Mouse (Mus musculus) hematopoietic multipotent progenitor cell, adult 10-12 weeks (in vitro differentiated cells): ENCODE measurements around the gene Olfr164. TPM values are rescaled to one million over a fixed set of nuclear protein-coding genes. Genes with fewer than 3 reads are reported as not detected.

Experiments
- polyA plus RNA-seq: library from polyadenylated mRNA; stranded (reverse); fragments of >175 nt; gene quantifications from 2 replicates; pipeline ENCODE4 v1.2.3, GENCODE M21; 2012; ENCODE audit warnings: low replicate concordance

Olfr164 gene
- not detected in 2 replicates for polyA plus RNA-seq

DNA sequence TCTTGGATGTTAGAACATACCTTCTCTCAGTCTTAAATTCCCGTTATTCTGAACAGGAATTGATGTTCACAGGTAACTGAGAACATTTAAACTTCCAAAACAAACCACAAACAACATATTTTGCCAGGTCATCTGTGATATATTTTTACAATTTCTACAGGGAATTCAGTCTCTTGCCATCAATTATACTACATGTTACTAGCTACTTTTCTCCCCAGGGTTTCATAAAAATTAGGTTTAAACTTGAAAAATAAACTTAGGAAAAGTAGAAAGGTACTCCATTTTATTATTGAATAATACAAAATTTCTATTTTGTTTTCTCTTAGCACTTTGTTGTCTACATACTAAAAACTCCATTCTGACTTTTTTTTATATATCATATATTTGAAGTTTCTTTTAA, at the start of gene Olfr164:
Olfr164 (minus strand) TSS at position 101 of the 400 bp plus-strand sequence.

Other genes with a start within 250 kb of the Olfr164 start
- not detected in 2 replicates for gene Olfr165, start 109.1 kb upstream of the Olfr164 start, polyA plus RNA-seq
- 0.02 TPM in 1 of 2 replicates, not detected in the other for gene Olfr166, start 169.6 kb upstream of the Olfr164 start, polyA plus RNA-seq
- not detected in 2 replicates for gene Olfr167, start 208.2 kb upstream of the Olfr164 start, polyA plus RNA-seq
- gene Olfr168, start 221.5 kb upstream of the Olfr164 start, polyA plus RNA-seq: not detected in 2 replicates